Mouse (Mus musculus): ENCODE measurements at regions not wholly inside any gene's neighbourhood (a gene's known extent, or its start where the extent isn't known, plus 50 kb on each side); places are given as distances from the start of the nearest gene placed in this dataset.

GRCm38 (mm10) chr4:55475409-55475808, 56.9 kb downstream of the Klf4 start:
- no peak for ATAC-seq
- H3K27me3 ChIP-seq (replicated peaks; ENCODE audit: control insufficient read depth, insufficient read depth, low read length) = no peaks in the 10 kb centered on the region
- no peak overlapping the region for H3K27ac ChIP-seq (ENCODE audit: low read depth, low read length)
- WGBS = 77% methylated on average over 3 of the region's 3 CpGs
- no peak for TF ChIP-seq CTCF (IDR thresholded peaks at IDR 0.05; ENCODE audit: low read depth)
- H3K4me2 ChIP-seq (replicated peaks; ENCODE audit: low read depth) = no peak overlapping the region
- H3K9ac ChIP-seq (ENCODE audit: low read depth, low read length) = no peak overlapping the region
- 0 out of 2 replicates have a peak, but pooled peaks cover 11% of the 10 kb centered on the region for H3K4me1 ChIP-seq (replicated peaks; ENCODE audit: control insufficient read depth, insufficient read depth, low read length)
- H3K9me3 ChIP-seq (ENCODE audit: control insufficient read depth) = no peaks in the 10 kb centered on the region
- H3K4me3 ChIP-seq (ENCODE audit: low read depth, low read length) = no peak overlapping the region
- no peaks in the 10 kb centered on the region for H3K36me3 ChIP-seq (ENCODE audit: control insufficient read depth, insufficient read depth)

- no peaks in the 10 kb centered on the region for H3K27me3 ChIP-seq (replicated peaks; ENCODE audit: control insufficient read depth, insufficient read depth, low read length)
- H3K27ac ChIP-seq (ENCODE audit: low read depth, low read length) = no peak overlapping the region
- TF ChIP-seq CTCF (IDR thresholded peaks at IDR 0.05; ENCODE audit: low read depth) = no peak
- 75% methylated on average over 16 of the region's 16 CpGs for WGBS
- 0 out of 2 replicates have a peak, but pooled peaks cover 11% of the 10 kb centered on the region for H3K4me1 ChIP-seq (replicated peaks; ENCODE audit: control insufficient read depth, insufficient read depth, low read length)
- no peak for ATAC-seq
- H3K4me3 ChIP-seq (ENCODE audit: low read depth, low read length) = no peak overlapping the region
- no peaks in the 10 kb centered on the region for H3K36me3 ChIP-seq (ENCODE audit: control insufficient read depth, insufficient read depth)
- no peak overlapping the region for H3K4me2 ChIP-seq (replicated peaks; ENCODE audit: low read depth)
- no peak overlapping the region for H3K9ac ChIP-seq (ENCODE audit: low read depth, low read length)
- H3K9me3 ChIP-seq (ENCODE audit: control insufficient read depth) = no peaks in the 10 kb centered on the region
Measured at GRCm38 (mm10) chr4:55474044-55474788, 58.0 kb downstream of the Klf4 start.

GRCm38 (mm10) chr4:55472649-55473048, 59.6 kb downstream of the Klf4 start:
- Histone ChIP-seq H3K4me1 (replicated peaks; ENCODE audit: control insufficient read depth, insufficient read depth, low read length) (0 out of 2 replicates have a peak, but pooled peaks cover 11% of the 10 kb centered on the region), H3K4me2 (replicated peaks; ENCODE audit: low read depth) (no peak overlapping the region), H3K36me3 (ENCODE audit: control insufficient read depth, insufficient read depth) (no peaks in the 10 kb centered on the region), H3K4me3 (ENCODE audit: low read depth, low read length) (no peak overlapping the region), H3K27me3 (replicated peaks; ENCODE audit: control insufficient read depth, insufficient read depth, low read length) (no peaks in the 10 kb centered on the region), H3K27ac (ENCODE audit: low read depth, low read length) (no peak overlapping the region), H3K9me3 (ENCODE audit: control insufficient read depth) (no peaks in the 10 kb centered on the region), H3K9ac (ENCODE audit: low read depth, low read length) (no peak overlapping the region)
- ATAC-seq = no peak
- TF ChIP-seq CTCF (IDR thresholded peaks at IDR 0.05; ENCODE audit: low read depth) = no peak
- WGBS = 69% methylated on average over 2 of the region's 2 CpGs

GRCm38 (mm10) chr4:55470779-55471663, 61.2 kb downstream of the Klf4 start:
- peak; percentile 71 for ATAC-seq
- H3K36me3 ChIP-seq (ENCODE audit: control insufficient read depth, insufficient read depth) = no peaks in the 10 kb centered on the region
- H3K4me3 ChIP-seq (ENCODE audit: low read depth, low read length) = no peak overlapping the region
- no peaks in the 10 kb centered on the region for H3K27me3 ChIP-seq (replicated peaks; ENCODE audit: control insufficient read depth, insufficient read depth, low read length)
- peak overlapping the region; percentile 6; the same call in 1 of the 2 replicates for H3K4me2 ChIP-seq (replicated peaks; ENCODE audit: low read depth)
- TF ChIP-seq CTCF (IDR thresholded peaks at IDR 0.05; ENCODE audit: low read depth) = no peak
- WGBS = 36% methylated on average over 13 of the region's 13 CpGs
- H3K9me3 ChIP-seq (ENCODE audit: control insufficient read depth) = no peaks in the 10 kb centered on the region
- H3K27ac ChIP-seq (ENCODE audit: low read depth, low read length) = 0 out of 2 replicates have a peak overlapping the region, but pooled peaks have one; percentile 41
- H3K9ac ChIP-seq (ENCODE audit: low read depth, low read length) = no peak overlapping the region
- H3K4me1 ChIP-seq (replicated peaks; ENCODE audit: control insufficient read depth, insufficient read depth, low read length) = 0 out of 2 replicates have a peak, but pooled peaks cover 11% of the 10 kb centered on the region

- Histone ChIP-seq H3K36me3 (ENCODE audit: control insufficient read depth, insufficient read depth) (no peaks in the 10 kb centered on the region), H3K4me3 (ENCODE audit: low read depth, low read length) (no peak overlapping the region), H3K4me1 (replicated peaks; ENCODE audit: control insufficient read depth, insufficient read depth, low read length) (peaks cover 3% of the 10 kb centered on the region; the same call in 1 of the 2 replicates), H3K4me2 (replicated peaks; ENCODE audit: low read depth) (peak overlapping the region; percentile 40), H3K9ac (ENCODE audit: low read depth, low read length) (0 out of 2 replicates have a peak overlapping the region, but pooled peaks have one; percentile 7), H3K27ac (ENCODE audit: low read depth, low read length) (peak overlapping the region; percentile 21; the same call in 1 of the 2 replicates), H3K9me3 (ENCODE audit: control insufficient read depth) (no peaks in the 10 kb centered on the region), H3K27me3 (replicated peaks; ENCODE audit: control insufficient read depth, insufficient read depth, low read length) (no peaks in the 10 kb centered on the region)
- 20% methylated on average over 8 of the region's 8 CpGs for WGBS
- peak; percentile 59 for ATAC-seq
- no peak for TF ChIP-seq CTCF (IDR thresholded peaks at IDR 0.05; ENCODE audit: low read depth)
Measured at GRCm38 (mm10) chr4:55464192-55464591, 68.1 kb downstream of the Klf4 start.

- Histone ChIP-seq H3K4me2 (replicated peaks; ENCODE audit: low read depth) (no peak overlapping the region), H3K4me1 (replicated peaks; ENCODE audit: control insufficient read depth, insufficient read depth, low read length) (peaks cover 3% of the 10 kb centered on the region; the same call in 1 of the 2 replicates), H3K36me3 (ENCODE audit: control insufficient read depth, insufficient read depth) (no peaks in the 10 kb centered on the region), H3K9me3 (ENCODE audit: control insufficient read depth) (no peaks in the 10 kb centered on the region), H3K27me3 (replicated peaks; ENCODE audit: control insufficient read depth, insufficient read depth, low read length) (no peaks in the 10 kb centered on the region), H3K27ac (ENCODE audit: low read depth, low read length) (no peak overlapping the region), H3K4me3 (ENCODE audit: low read depth, low read length) (no peak overlapping the region), H3K9ac (ENCODE audit: low read depth, low read length) (no peak overlapping the region)
- TF ChIP-seq CTCF (IDR thresholded peaks at IDR 0.05; ENCODE audit: low read depth) = no peak
- 62% methylated on average over 5 of the region's 5 CpGs for WGBS
- no peak for ATAC-seq
Measured at GRCm38 (mm10) chr4:55461927-55462326, 70.3 kb downstream of the Klf4 start.

Data from intestine, postnatal 0 days (tissue).